Mouse (Mus musculus) right cerebral cortex, postnatal 14 days (tissue): ENCODE measurements around the gene Padi2.

ENCODE experiments used
- DNase-seq: peaks from one replicate; pipeline ENCODE4 v3.0.0; 2022

Padi2 gene

DNA sequence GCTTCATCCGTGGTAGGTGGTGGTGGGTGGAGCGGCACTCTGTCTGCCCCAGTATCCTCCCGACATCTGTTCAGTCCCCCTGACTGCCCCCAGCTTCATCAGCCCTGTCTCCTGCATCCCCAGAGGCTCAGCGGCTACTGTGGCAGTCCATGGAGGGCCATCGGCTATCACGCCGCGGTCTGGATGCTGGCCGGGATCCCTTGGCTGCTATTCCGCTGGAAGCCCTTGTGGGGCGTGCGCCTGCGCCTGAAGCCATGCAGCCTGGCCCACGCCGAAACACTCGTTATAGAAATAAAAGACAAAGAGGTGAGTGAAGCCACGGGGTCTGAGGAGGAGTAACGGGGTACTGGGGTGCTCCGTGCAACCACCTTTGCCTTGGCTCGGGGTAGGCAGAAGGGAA, 86.1 kb downstream of the Padi2 start:
- DNase-seq = no peak

- no peak for DNase-seq
Measured at GRCm38 (mm10) chr4:140993846-140994245, 87.7 kb downstream of the Padi2 start.

DNA sequence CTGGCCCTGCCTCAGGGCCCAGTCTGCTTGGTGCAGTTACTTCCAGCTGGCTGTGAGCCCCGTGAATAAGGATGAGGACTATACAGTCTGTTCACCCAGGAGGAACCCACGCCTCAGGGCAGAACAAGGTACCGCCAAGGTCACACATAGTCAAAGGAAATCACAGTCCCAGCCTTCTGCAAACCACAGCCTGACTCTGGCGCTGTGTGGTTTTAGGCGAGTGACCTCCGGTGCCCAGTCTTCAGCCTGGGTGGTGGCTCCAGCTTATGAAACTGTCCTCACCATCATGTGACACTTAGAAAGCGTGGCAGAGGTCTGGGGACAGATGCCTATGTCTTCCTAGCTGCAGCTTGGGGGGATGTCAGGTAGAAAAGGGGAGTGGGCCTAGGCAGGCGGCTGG, 89.7 kb downstream of the Padi2 start:
- no peak for DNase-seq

- no peak for DNase-seq
Measured at GRCm38 (mm10) chr4:140996812-140997211, 90.7 kb downstream of the Padi2 start.
